Mouse (Mus musculus) testis, adult 2 months (tissue): ENCODE measurements around the gene Calm1.

ENCODE experiments used
- CTCF ChIP-seq: fragments of 200-500 bp; IDR thresholded peaks from 2 replicates; pipeline ENCODE4 v1.5.1; 2012; ENCODE audit warnings: low read depth, mild to moderate bottlenecking, inconsistent platforms, low read length, moderate library complexity; ENCODE audit not compliant: control insufficient read depth, insufficient read depth, insufficient replicate concordance
- POLR2A ChIP-seq: fragments of 200-500 bp; IDR thresholded peaks from 2 replicates; pipeline ENCODE4 v1.6.1; 2012; ENCODE audit warnings: low read depth, mild to moderate bottlenecking, inconsistent platforms, low read length, moderate library complexity; ENCODE audit not compliant: control insufficient read depth

- TF ChIP-seq POLR2A (no peak), CTCF (no peak)
These were observed 13.3 kb upstream of the Calm1 start for GRCm38 (mm10) chr12:100185897-100186296.
